Mouse (Mus musculus): Measurements from ENCODE around the gene Olfr1085. TPM values are rescaled to one million over a fixed set of nuclear protein-coding genes. Genes with fewer than 3 reads are reported as not detected.

Gene Olfr1085
- polyA plus RNA-seq (2021; fragmentation: Nextera tagmentation) = not detected in 2 replicates
- long read RNA-seq, experiment 1 = 0 reads
- long read RNA-seq, experiment 2 = 0 reads

DNA sequence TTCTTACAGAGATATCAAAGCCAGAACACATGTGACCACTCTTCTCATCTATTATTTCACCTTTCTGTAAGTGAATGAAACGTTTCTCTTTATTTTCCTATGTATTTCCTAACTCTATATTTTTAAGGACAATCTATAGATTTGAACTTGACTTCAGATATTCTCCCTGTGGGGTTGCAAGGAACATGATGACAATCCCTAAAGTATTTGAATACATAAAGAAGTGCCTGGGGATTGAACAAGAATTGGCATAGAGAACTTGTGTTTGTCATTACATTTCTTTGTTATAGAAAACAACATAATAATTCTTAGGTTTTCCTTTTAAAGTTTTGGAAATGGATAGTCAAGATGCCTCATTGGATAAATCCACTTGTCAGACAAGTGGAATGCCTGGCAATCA lies at the start of gene Olfr1085:
Gene Olfr1085, minus strand, starts transcription at position 101 of the 400 bp plus-strand sequence.

GRCm38 (mm10) chr2:86698295-86698694 lies 36.5 kb upstream of the Olfr1085 start, which contains the start of gene Olfr1087:
Gene Olfr1087 (minus strand): TSS chr2:86698395.

GRCm38 (mm10) chr2:86679992-86680391 lies 18.2 kb upstream of the Olfr1085 start, which contains the start of gene Olfr1086:
Gene Olfr1086 (minus strand): TSS chr2:86680092.

DNA sequence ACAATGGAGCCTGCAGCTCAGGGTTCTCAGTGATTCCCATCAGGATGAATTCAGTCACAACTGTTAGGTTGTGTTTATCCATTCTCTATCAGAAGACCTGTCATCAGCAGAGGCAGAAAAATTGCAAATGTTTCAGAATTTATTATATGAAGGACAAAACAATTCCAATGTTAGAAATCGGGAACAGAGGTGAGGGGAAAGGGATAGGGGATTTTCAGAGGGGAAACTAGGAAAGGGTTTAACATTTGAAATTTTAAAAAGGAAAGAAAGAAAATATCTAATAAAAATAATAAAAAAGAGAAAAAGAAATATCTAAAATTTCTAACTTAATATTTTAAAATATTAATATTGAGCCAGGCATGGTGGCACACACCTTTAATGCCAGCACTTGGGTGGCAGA lies 22.2 kb downstream of the Olfr1085 start, which contains the start of gene Olfr1084:
Gene Olfr1084, minus strand, starts transcription at position 101 of the 400 bp plus-strand sequence.

Other genes starting within 250 kb of the Olfr1085 start
- gene Olfr1061, start 248.0 kb downstream of the Olfr1085 start, polyA plus RNA-seq (2021; fragmentation: Nextera tagmentation) = not detected in 2 replicates
- not detected in 2 replicates for gene Olfr1062, start 235.3 kb downstream of the Olfr1085 start, polyA plus RNA-seq (2021; fragmentation: Nextera tagmentation)
- not detected in 2 replicates for gene Olfr1065, start 211.4 kb downstream of the Olfr1085 start, polyA plus RNA-seq (2021; fragmentation: Nextera tagmentation)
- not detected in 2 replicates for gene Olfr1066, start 205.8 kb downstream of the Olfr1085 start, polyA plus RNA-seq (2021; fragmentation: Nextera tagmentation)
- not detected in 2 replicates for gene Olfr228, start 174.6 kb downstream of the Olfr1085 start, polyA plus RNA-seq (2021; fragmentation: Nextera tagmentation)
- not detected in 2 replicates for gene Olfr1076, start 153.6 kb downstream of the Olfr1085 start, polyA plus RNA-seq (2021; fragmentation: Nextera tagmentation)
- gene Olfr1079, start 119.5 kb downstream of the Olfr1085 start, polyA plus RNA-seq (2021; fragmentation: Nextera tagmentation) = not detected in 2 replicates
- not detected in 2 replicates for gene Olfr1080, start 103.8 kb downstream of the Olfr1085 start, polyA plus RNA-seq (2021; fragmentation: Nextera tagmentation)
- not detected in 2 replicates for gene Olfr1082, start 63.1 kb downstream of the Olfr1085 start, polyA plus RNA-seq (2021; fragmentation: Nextera tagmentation)
- gene Olfr1084, start 22.3 kb downstream of the Olfr1085 start, polyA plus RNA-seq (2021; fragmentation: Nextera tagmentation) = not detected in 2 replicates
- not detected in 2 replicates for gene Olfr1086, start 18.1 kb upstream of the Olfr1085 start, polyA plus RNA-seq (2021; fragmentation: Nextera tagmentation)
- gene Olfr1087, start 36.4 kb upstream of the Olfr1085 start, polyA plus RNA-seq (2021; fragmentation: Nextera tagmentation) = not detected in 2 replicates
- not detected in 2 replicates for gene Olfr1089, start 71.7 kb upstream of the Olfr1085 start, polyA plus RNA-seq (2021; fragmentation: Nextera tagmentation)
- not detected in 2 replicates for gene Olfr1090, start 97.0 kb upstream of the Olfr1085 start, polyA plus RNA-seq (2021; fragmentation: Nextera tagmentation)
- not detected in 2 replicates for gene Olfr1093, start 120.5 kb upstream of the Olfr1085 start, polyA plus RNA-seq (2021; fragmentation: Nextera tagmentation)
- gene Olfr141, start 148.0 kb upstream of the Olfr1085 start, polyA plus RNA-seq (2021; fragmentation: Nextera tagmentation) = not detected in 2 replicates
- gene Olfr1094, start 162.6 kb upstream of the Olfr1085 start, polyA plus RNA-seq (2021; fragmentation: Nextera tagmentation) = not detected in 2 replicates
- gene Olfr1095, start 189.7 kb upstream of the Olfr1085 start, polyA plus RNA-seq (2021; fragmentation: Nextera tagmentation) = not detected in 2 replicates
- not detected in 2 replicates for gene Gm13723, start 212.8 kb upstream of the Olfr1085 start, polyA plus RNA-seq (2021; fragmentation: Nextera tagmentation)
- not detected in 2 replicates for gene Olfr1097, start 230.2 kb upstream of the Olfr1085 start, polyA plus RNA-seq (2021; fragmentation: Nextera tagmentation)

All from layer of hippocampus, adult 6 months (tissue).